29 mouse cellular contexts compared by ENCODE assay signal in the genomic region with DNA sequence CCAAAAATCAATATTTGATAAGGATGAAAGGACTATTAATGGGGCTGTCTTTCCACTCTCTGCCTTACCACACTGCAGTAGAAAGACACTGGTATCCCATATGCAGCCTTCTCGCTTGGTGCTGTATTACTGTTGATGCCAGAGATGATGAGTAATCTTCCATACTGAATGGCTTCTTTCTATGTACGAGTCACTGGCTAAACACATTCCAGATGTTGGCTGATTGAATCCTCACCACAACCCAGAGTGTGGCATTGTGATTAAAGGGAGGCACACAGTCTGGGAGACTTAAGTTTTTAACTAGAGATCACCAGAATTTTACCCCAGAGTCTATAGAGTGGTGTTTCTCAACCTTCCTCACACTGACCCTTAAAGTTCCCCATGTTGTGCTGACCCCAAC.
DNase-seq lines count a peak whose midpoint lies in the region; ATAC-seq and TF ChIP-seq lines count a peak whose summit lies in the region.
"Had no signal": no experiment of that assay in that cellular context is flagged by ENCODE, and none has a peak within 500 bp of the region (broad histone marks: within the 10 kb centered on the region; RNA-seq: fewer than 3 reads in every experiment).

No protein-coding gene starts in this region.

- no peak for TF ChIP-seq CTCF in C2C12 (IDR thresholded peaks at IDR 0.05; ENCODE audit: control insufficient read depth, insufficient read depth, insufficient read length)

- no peaks in the 10 kb centered on the region for H3K36me3 ChIP-seq in C2C12 (ENCODE audit: control insufficient read depth, insufficient read depth)
- H3K36me3 ChIP-seq in embryonic facial prominence, embryonic 14.5 days (ENCODE audit: control insufficient read depth, insufficient read depth, low read length), result no peaks in the 10 kb centered on the region
- H3K36me3 ChIP-seq: forebrain, embryonic 12.5 days; G1E; intestine, embryonic 15.5 days; limb, embryonic 13.5 days; liver, embryonic 12.5 days; midbrain, embryonic 15.5 days; stomach, embryonic 15.5 days had no signal

- H3K4me3 ChIP-seq in C2C12 (ENCODE audit: insufficient read depth, poor library complexity, severe bottlenecking), result no peak overlapping the region
- no peak overlapping the region for H3K4me3 ChIP-seq in embryonic facial prominence, embryonic 14.5 days (ENCODE audit: low read depth, low read length)
- H3K4me3 ChIP-seq: erythroblast, embryonic 14.5 days; forebrain, embryonic 12.5 days; intestine, embryonic 15.5 days; left cerebral cortex, adult 2 months; limb, embryonic 13.5 days; liver, embryonic 12.5 days; midbrain, embryonic 15.5 days; stomach, embryonic 15.5 days had no signal

- no peaks in the 10 kb centered on the region for H3K9me3 ChIP-seq in embryonic facial prominence, embryonic 14.5 days (ENCODE audit: control insufficient read depth, low read length)
- H3K9me3 ChIP-seq: forebrain, embryonic 12.5 days; G1E; intestine, embryonic 15.5 days; limb, embryonic 13.5 days; liver, embryonic 12.5 days; midbrain, embryonic 15.5 days; stomach, embryonic 15.5 days had no signal

- H3K27ac ChIP-seq in embryonic facial prominence, embryonic 14.5 days (replicated peaks; ENCODE audit: low read depth, low read length), result no peak overlapping the region
- H3K27ac ChIP-seq: forebrain, embryonic 12.5 days; hindbrain, postnatal 0 days; intestine, embryonic 15.5 days; left cerebral cortex, adult 2 months; limb, embryonic 13.5 days; liver, embryonic 12.5 days; macrophage; midbrain, embryonic 15.5 days; stomach, embryonic 15.5 days had no signal

- H3K79me3 ChIP-seq in C2C12 (ENCODE audit: low read depth), result no peaks in the 10 kb centered on the region

- H3K27me3 ChIP-seq in C2C12 (ENCODE audit: control insufficient read depth, insufficient read depth, insufficient read length), result no peaks in the 10 kb centered on the region
- no peaks in the 10 kb centered on the region for H3K27me3 ChIP-seq in embryonic facial prominence, embryonic 14.5 days (replicated peaks; ENCODE audit: control insufficient read depth, insufficient read depth, low read length)
- H3K27me3 ChIP-seq: forebrain, embryonic 12.5 days; intestine, embryonic 15.5 days; limb, embryonic 13.5 days; liver, embryonic 12.5 days; midbrain, embryonic 15.5 days; stomach, embryonic 15.5 days had no signal

- 33% methylated on average over 2 of the region's 2 CpGs for WGBS in embryonic facial prominence, embryonic 14.5 days

- no peaks in the 10 kb centered on the region for H3K4me1 ChIP-seq in embryonic facial prominence, embryonic 14.5 days (ENCODE audit: control insufficient read depth, insufficient read depth, low read length)
- H3K4me1 ChIP-seq: forebrain, embryonic 12.5 days; intestine, embryonic 15.5 days; limb, embryonic 13.5 days; liver, embryonic 12.5 days; midbrain, embryonic 15.5 days; stomach, embryonic 15.5 days had no signal

- DNase-seq in 3134 (ENCODE audit: extremely low read depth, insufficient read length, low spot score), result peak; percentile 76
- peak; percentile 34 for DNase-seq in embryo, embryonic 10.5 days (ENCODE audit: low spot score)
- peak; percentile 84 for DNase-seq in embryonic facial prominence, embryonic 14.5 days (ENCODE audit: low spot score)
- no peak for DNase-seq in cerebellum, adult 11 months
- DNase-seq in left cerebral cortex, adult 18-20 months (ENCODE audit: low spot score in 2 of 2), result no peak
- DNase-seq in kidney, adult 11 months, result no peak
- no peak for DNase-seq in kidney, adult 8-10 months
- DNase-seq: adrenal gland, adult 2 months; adrenal gland, postnatal 36 days; cerebellum, adult 18-20 months; cerebellum, postnatal 14 days; gastrocnemius, postnatal 14 days; kidney, adult 9 months; kidney, postnatal 10 days; liver, postnatal 0 days; right cerebral cortex, postnatal 25 days had no signal

- no peak overlapping the region for H3K4me2 ChIP-seq in embryonic facial prominence, embryonic 14.5 days (ENCODE audit: low read depth, low read length)
- H3K4me2 ChIP-seq: forebrain, embryonic 12.5 days; intestine, embryonic 15.5 days; limb, embryonic 13.5 days; liver, embryonic 12.5 days; midbrain, embryonic 15.5 days; stomach, embryonic 15.5 days had no signal

- no peaks in the 10 kb centered on the region for H3K79me2 ChIP-seq in C2C12 (ENCODE audit: control insufficient read depth, insufficient read depth)

- no peak overlapping the region for H3K9ac ChIP-seq in embryonic facial prominence, embryonic 14.5 days (ENCODE audit: low read depth, low read length)
- H3K9ac ChIP-seq: forebrain, embryonic 12.5 days; intestine, embryonic 15.5 days; limb, embryonic 13.5 days; liver, embryonic 12.5 days; liver, postnatal 0 days; midbrain, embryonic 15.5 days; stomach, embryonic 15.5 days had no signal

- no peak overlapping the region for H3ac ChIP-seq in C2C12 (ENCODE audit: control insufficient read depth, insufficient read length, low read depth)

- peak; percentile 81 for ATAC-seq in embryonic facial prominence, embryonic 14.5 days (ENCODE audit: low read depth)
- ATAC-seq: activated CD4-positive, CD25-positive, alpha-beta regulatory T cell, adult 4 months; hindbrain, postnatal 0 days; intestine, embryonic 15.5 days; liver, embryonic 12.5 days; liver, postnatal 0 days; midbrain, embryonic 15.5 days had no signal

TF ChIP-seq in C2C12, 6 proteins besides CTCF, POLR2A, EP300 and RAD21:
- TF ChIP-seq MAX (IDR thresholded peaks at IDR 0.05), result peak; percentile 63
- no peak for TF ChIP-seq CEBPB (IDR thresholded peaks at IDR 0.05; ENCODE audit: low read depth)
- peak; percentile 57 for TF ChIP-seq FOSL1 (IDR thresholded peaks at IDR 0.05; ENCODE audit: insufficient read depth, low read length, poor library complexity, severe bottlenecking)
TF ChIP-seq in C2C12: peak in this region for 2.

Comparison
In these comparisons a context has a peak if more than half of its experiments do, and no peak if none do; other contexts are left out.
1. DNase-seq: peak in 3134 (single experiment), embryo, embryonic 10.5 days (single experiment) and embryonic facial prominence, embryonic 14.5 days (single experiment); none in cerebellum, adult 11 months (single experiment), left cerebral cortex, adult 18-20 months (0 of 2), kidney, adult 11 months (single experiment) and kidney, adult 8-10 months (0 of 2).